Mouse (Mus musculus) forebrain, embryonic 12.5 days (tissue): ENCODE measurements around the gene Eea1. TPM values are rescaled to one million over a fixed set of nuclear protein-coding genes. Genes with fewer than 3 reads are reported as not detected.

Source experiments
- ATAC-seq: fragments of 200-750 bp; cut with Nextera tagmentation; 2 replicates; pipeline ENCODE4 v1.8.0; 2017; ENCODE audit warnings: moderate TSS enrichment; ENCODE audit not compliant: low FRiP score
- H3K27ac ChIP-seq: fragments of 300-500 bp; sonication (generic); 2 replicates; pipeline ENCODE4 v1.5.1; 2016; ENCODE audit warnings: mild to moderate bottlenecking
- H3K27me3 ChIP-seq: fragments of 300-500 bp; sonication (generic); 2 replicates; pipeline ENCODE4 v1.6.1; 2016; ENCODE audit warnings: mild to moderate bottlenecking
- H3K36me3 ChIP-seq: fragments of 300-500 bp; sonication (generic); replicated peaks from 2 replicates; pipeline ENCODE4 v1.6.1; 2016; ENCODE audit warnings: mild to moderate bottlenecking
- H3K4me1 ChIP-seq: fragments of 300-500 bp; sonication (generic); 2 replicates; pipeline ENCODE4 v1.6.1; 2016
- H3K4me2 ChIP-seq: fragments of 300-500 bp; sonication (generic); 2 replicates; pipeline ENCODE4 v1.6.1; 2016; ENCODE audit warnings: mild to moderate bottlenecking, moderate library complexity
- H3K4me3 ChIP-seq: fragments of 300-500 bp; sonication (generic); replicated peaks from 2 replicates; pipeline ENCODE4 v1.5.1; 2016; ENCODE audit warnings: mild to moderate bottlenecking
- H3K9ac ChIP-seq: fragments of 300-500 bp; sonication (generic); 2 replicates; pipeline ENCODE4 v1.6.1; 2016; ENCODE audit warnings: mild to moderate bottlenecking
- H3K9me3 ChIP-seq: fragments of 300-500 bp; sonication (generic); 2 replicates; pipeline ENCODE4 v1.6.1; 2016
- whole genome bisulfite sequencing: fragments of 180-500 bp; shearing (Covaris S2); methylation state at CpG from one replicate; pipeline ENCODE4 v1.1.7; 2016; 5-methylcytosine and 5-hydroxymethylcytosine counted together
- polyA plus RNA-seq: library from polyadenylated mRNA; unstranded; fragments of >200 nt; fragmentation: Nextera tagmentation; extraction: Ambion mirVana; gene quantifications from 2 replicates; pipeline ENCODE4 v1.2.1, GENCODE M21; 2016

Eea1 gene
- polyA plus RNA-seq, 1 experiment from 2014 or later, result 15.7 TPM

- no peaks in the 10 kb centered on the region; the same call in 1 of the 2 replicates for H3K36me3 ChIP-seq
- WGBS, result 93% methylated on average over 2 of the region's 2 CpGs
Observed at GRCm38 (mm10) chr10:95956629-95957028, 16.2 kb downstream of the Eea1 start.

GRCm38 (mm10) chr10:95957574-95957973 is 17.1 kb downstream of the Eea1 start:
- H3K9me3 ChIP-seq, result no peaks in the 10 kb centered on the region
- no peak overlapping the region for H3K4me3 ChIP-seq
- H3K27me3 ChIP-seq, result no peaks in the 10 kb centered on the region
- WGBS, result 74% methylated on average over 1 of the region's 1 CpGs
- H3K27ac ChIP-seq, result no peak overlapping the region
- H3K4me1 ChIP-seq, result peaks cover 4% of the 10 kb centered on the region; the same call in 1 of the 2 replicates
- H3K9ac ChIP-seq, result no peak overlapping the region
- H3K4me2 ChIP-seq, result no peak overlapping the region
- H3K36me3 ChIP-seq, result no peaks in the 10 kb centered on the region; the same call in 1 of the 2 replicates
- ATAC-seq, result no peak

More at GRCm38 (mm10) chr10:95956629-95957028, 16.2 kb downstream of the Eea1 start:
- Histone ChIP-seq H3K4me1 (peaks cover 4% of the 10 kb centered on the region; the same call in 1 of the 2 replicates), H3K27ac (no peak overlapping the region), H3K4me2 (no peak overlapping the region), H3K9ac (no peak overlapping the region), H3K9me3 (no peaks in the 10 kb centered on the region), H3K4me3 (no peak overlapping the region), H3K27me3 (no peaks in the 10 kb centered on the region)
- no peak for ATAC-seq

GRCm38 (mm10) chr10:95964679-95965078 is 24.2 kb downstream of the Eea1 start:
- H3K9ac ChIP-seq, result no peak overlapping the region
- no peak overlapping the region for H3K27ac ChIP-seq
- no peak overlapping the region for H3K4me3 ChIP-seq
- H3K9me3 ChIP-seq, result no peaks in the 10 kb centered on the region
- 94% methylated on average over 1 of the region's 1 CpGs for WGBS
- H3K36me3 ChIP-seq, result no peaks in the 10 kb centered on the region; the same call in 1 of the 2 replicates
- ATAC-seq, result no peak
- H3K4me2 ChIP-seq, result no peak overlapping the region
- H3K27me3 ChIP-seq, result no peaks in the 10 kb centered on the region
- no peaks in the 10 kb centered on the region for H3K4me1 ChIP-seq

DNA sequence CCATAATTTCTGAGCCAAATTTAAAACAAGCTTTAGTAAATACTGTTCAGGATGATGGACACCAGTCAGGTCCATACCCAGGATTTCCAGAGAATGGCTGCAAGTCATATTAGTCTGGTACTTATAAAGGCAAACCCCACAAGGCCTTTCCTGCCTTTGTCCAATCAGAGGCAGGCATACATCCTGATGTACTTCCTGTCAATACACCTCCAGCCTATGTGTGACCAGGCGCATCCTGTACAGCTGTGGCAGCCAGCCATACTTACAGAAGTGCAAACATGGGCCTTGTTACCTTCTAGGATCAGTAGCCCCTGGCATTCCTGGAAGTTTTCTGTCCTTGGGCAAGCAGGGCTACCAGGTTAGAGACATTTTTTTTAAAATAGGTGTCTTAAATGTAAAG is 29.2 kb downstream of the Eea1 start:
- no peaks in the 10 kb centered on the region for H3K4me1 ChIP-seq
- no peak for ATAC-seq
- 96% methylated on average over 1 of the region's 1 CpGs for WGBS

GRCm38 (mm10) chr10:95970744-95971212 is 30.3 kb downstream of the Eea1 start:
- H3K4me3 ChIP-seq, result no peak overlapping the region
- H3K4me2 ChIP-seq, result no peak overlapping the region
- H3K27me3 ChIP-seq, result no peaks in the 10 kb centered on the region
- no peak overlapping the region for H3K9ac ChIP-seq
- no peaks in the 10 kb centered on the region for H3K4me1 ChIP-seq
- no peak for ATAC-seq
- H3K27ac ChIP-seq, result no peak overlapping the region
- 88% methylated on average over 3 of the region's 3 CpGs for WGBS
- H3K36me3 ChIP-seq, result peaks cover 6% of the 10 kb centered on the region
- no peaks in the 10 kb centered on the region for H3K9me3 ChIP-seq

More for the DNA sequence above, 29.2 kb downstream of the Eea1 start:
- Histone ChIP-seq H3K27me3 (no peaks in the 10 kb centered on the region), H3K4me3 (no peak overlapping the region), H3K9me3 (no peaks in the 10 kb centered on the region), H3K9ac (no peak overlapping the region), H3K27ac (no peak overlapping the region), H3K36me3 (no peaks in the 10 kb centered on the region), H3K4me2 (no peak overlapping the region)

DNA sequence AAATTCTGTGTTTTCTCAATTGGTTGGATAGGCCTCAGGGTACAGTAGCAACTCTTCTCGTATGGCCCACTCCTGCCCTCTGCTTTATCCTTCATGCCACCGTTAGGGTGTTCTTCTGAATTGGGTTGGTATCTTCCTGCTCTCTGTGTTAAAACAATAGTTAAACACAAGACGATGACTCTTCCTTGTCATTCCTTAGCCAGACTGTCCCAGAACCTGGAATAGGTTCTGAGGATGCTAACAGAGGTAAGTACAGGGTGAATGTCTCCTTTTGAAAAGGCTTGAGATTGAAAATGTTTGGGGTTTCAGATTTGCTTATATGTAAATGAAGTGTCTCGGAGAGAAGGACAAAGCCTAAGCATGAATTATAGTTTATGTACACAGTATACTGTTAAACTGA is 30.9 kb downstream of the Eea1 start:
- peaks cover 6% of the 10 kb centered on the region for H3K36me3 ChIP-seq
- no peaks in the 10 kb centered on the region for H3K9me3 ChIP-seq
- no peaks in the 10 kb centered on the region for H3K4me1 ChIP-seq
- no peak overlapping the region for H3K4me2 ChIP-seq
- no peak overlapping the region for H3K9ac ChIP-seq
- H3K27ac ChIP-seq, result no peak overlapping the region
- H3K4me3 ChIP-seq, result no peak overlapping the region
- WGBS, result 84% methylated on average over 4 of the region's 4 CpGs
- no peak for ATAC-seq
- H3K27me3 ChIP-seq, result no peaks in the 10 kb centered on the region

DNA sequence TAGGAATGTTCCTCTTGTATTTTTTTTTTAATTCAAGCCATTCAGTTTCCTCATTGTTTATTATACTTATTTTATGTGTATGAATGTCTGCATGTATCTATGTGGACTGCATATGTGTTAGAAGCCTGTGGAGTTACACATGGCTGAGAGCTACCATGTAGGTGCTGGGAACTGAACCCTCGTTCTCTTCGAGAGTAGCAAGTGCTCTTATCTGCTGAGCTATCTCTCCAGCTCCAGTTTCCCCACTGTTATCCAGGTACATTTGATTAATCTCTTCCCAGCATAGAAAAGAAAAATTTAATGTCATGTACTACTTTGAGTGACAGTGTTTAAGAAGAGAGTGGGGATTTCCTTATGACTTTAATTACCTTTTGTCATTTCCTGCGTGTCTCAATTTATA is 31.5 kb downstream of the Eea1 start:
- ATAC-seq, result no peak
- Histone ChIP-seq H3K9ac (no peak overlapping the region), H3K4me1 (no peaks in the 10 kb centered on the region), H3K4me2 (no peak overlapping the region), H3K36me3 (peaks cover 6% of the 10 kb centered on the region), H3K27ac (no peak overlapping the region), H3K9me3 (no peaks in the 10 kb centered on the region), H3K4me3 (no peak overlapping the region), H3K27me3 (no peaks in the 10 kb centered on the region)
- 92% methylated on average over 3 of the region's 3 CpGs for WGBS

GRCm38 (mm10) chr10:95974462-95974861 is 34.0 kb downstream of the Eea1 start:
- H3K27me3 ChIP-seq, result no peaks in the 10 kb centered on the region
- H3K9ac ChIP-seq, result no peak overlapping the region
- H3K9me3 ChIP-seq, result no peaks in the 10 kb centered on the region
- no peaks in the 10 kb centered on the region for H3K4me1 ChIP-seq
- no peak overlapping the region for H3K4me2 ChIP-seq
- peaks cover 6% of the 10 kb centered on the region for H3K36me3 ChIP-seq
- H3K4me3 ChIP-seq, result no peak overlapping the region
- WGBS, result 95% methylated on average over 3 of the region's 3 CpGs
- no peak overlapping the region for H3K27ac ChIP-seq
- ATAC-seq, result no peak

- ATAC-seq, result no peak
- Histone ChIP-seq H3K27me3 (no peaks in the 10 kb centered on the region), H3K27ac (no peak overlapping the region), H3K4me1 (no peaks in the 10 kb centered on the region), H3K9me3 (no peaks in the 10 kb centered on the region), H3K4me2 (no peak overlapping the region), H3K4me3 (no peak overlapping the region), H3K36me3 (peaks cover 6% of the 10 kb centered on the region), H3K9ac (no peak overlapping the region)
- 87% methylated on average over 2 of the region's 2 CpGs for WGBS
Observed at GRCm38 (mm10) chr10:95976798-95977197, 36.3 kb downstream of the Eea1 start.

DNA sequence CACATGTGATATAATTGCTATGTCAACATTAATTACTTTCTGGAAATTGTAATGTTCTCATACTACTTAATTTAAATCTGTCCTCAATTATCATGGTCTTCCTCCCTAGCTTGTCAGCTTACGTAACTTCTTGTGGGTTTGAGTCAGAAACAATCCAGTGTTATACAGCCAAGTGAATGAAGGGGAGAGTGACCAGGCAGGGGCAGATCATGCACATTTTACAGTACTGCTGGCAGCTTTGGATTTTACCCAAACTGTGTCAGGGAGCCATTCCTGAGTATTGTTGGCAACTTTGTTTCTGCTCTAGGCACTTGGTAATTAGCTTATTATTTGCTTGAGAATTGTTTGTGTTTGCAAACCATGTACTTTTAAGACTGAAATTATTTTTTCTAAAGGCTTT is 49.3 kb downstream of the Eea1 start:
- Histone ChIP-seq H3K27ac (no peak overlapping the region), H3K4me3 (no peak overlapping the region), H3K9me3 (no peaks in the 10 kb centered on the region), H3K36me3 (no peaks in the 10 kb centered on the region), H3K4me2 (no peak overlapping the region), H3K27me3 (no peaks in the 10 kb centered on the region), H3K9ac (no peak overlapping the region), H3K4me1 (no peaks in the 10 kb centered on the region)
- WGBS, result 93% methylated on average over 1 of the region's 1 CpGs
- ATAC-seq, result no peak

GRCm38 (mm10) chr10:95991176-95991575 is 50.7 kb downstream of the Eea1 start:
- WGBS, result 88% methylated on average over 1 of the region's 1 CpGs
- H3K36me3 ChIP-seq, result no peaks in the 10 kb centered on the region
- no peak for ATAC-seq
- H3K27me3 ChIP-seq, result no peaks in the 10 kb centered on the region
- no peak overlapping the region for H3K27ac ChIP-seq
- no peak overlapping the region for H3K9ac ChIP-seq
- no peak overlapping the region for H3K4me2 ChIP-seq
- no peaks in the 10 kb centered on the region for H3K9me3 ChIP-seq
- no peaks in the 10 kb centered on the region for H3K4me1 ChIP-seq
- H3K4me3 ChIP-seq, result no peak overlapping the region

DNA sequence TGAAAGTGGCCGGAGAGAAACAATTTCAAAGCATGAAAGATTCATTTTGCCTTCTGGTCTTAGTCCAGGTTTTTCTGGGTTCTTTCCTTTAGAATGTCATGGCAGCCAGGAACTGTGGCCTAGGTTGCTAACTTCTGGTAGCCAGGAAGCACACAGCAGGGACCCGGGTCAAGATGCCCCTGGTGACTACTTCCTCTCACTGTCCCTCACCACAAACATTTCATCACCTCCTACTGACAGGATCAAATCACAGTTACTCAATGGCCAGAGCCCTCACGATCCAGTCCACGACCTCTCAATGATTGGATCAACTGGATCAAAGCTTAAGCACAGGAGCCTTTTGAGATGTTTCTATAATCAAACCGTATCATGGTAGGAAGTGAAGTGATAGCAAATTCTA is 60.5 kb downstream of the Eea1 start:
- Histone ChIP-seq H3K27ac (no peak overlapping the region), H3K27me3 (no peaks in the 10 kb centered on the region), H3K36me3 (no peaks in the 10 kb centered on the region; the same call in 1 of the 2 replicates), H3K4me1 (no peaks in the 10 kb centered on the region), H3K4me2 (no peak overlapping the region), H3K4me3 (no peak overlapping the region), H3K9me3 (no peaks in the 10 kb centered on the region), H3K9ac (no peak overlapping the region)
- WGBS, result 80% methylated on average over 5 of the region's 5 CpGs
- no peak for ATAC-seq

GRCm38 (mm10) chr10:96015738-96016137 is 75.3 kb downstream of the Eea1 start:
- H3K4me1 ChIP-seq, result no peaks in the 10 kb centered on the region
- no peaks in the 10 kb centered on the region for H3K9me3 ChIP-seq
- no peak overlapping the region for H3K4me2 ChIP-seq
- H3K27me3 ChIP-seq, result no peaks in the 10 kb centered on the region
- H3K9ac ChIP-seq, result no peak overlapping the region
- ATAC-seq, result no peak
- no peak overlapping the region for H3K4me3 ChIP-seq
- no peak overlapping the region for H3K27ac ChIP-seq
- H3K36me3 ChIP-seq, result peaks cover 24% of the 10 kb centered on the region
